Mouse (Mus musculus): ENCODE measurements at regions not wholly inside any gene's neighbourhood (a gene's known extent, or its start where the extent isn't known, plus 50 kb on each side); places are given as distances from the start of the nearest gene placed in this dataset.

DNA sequence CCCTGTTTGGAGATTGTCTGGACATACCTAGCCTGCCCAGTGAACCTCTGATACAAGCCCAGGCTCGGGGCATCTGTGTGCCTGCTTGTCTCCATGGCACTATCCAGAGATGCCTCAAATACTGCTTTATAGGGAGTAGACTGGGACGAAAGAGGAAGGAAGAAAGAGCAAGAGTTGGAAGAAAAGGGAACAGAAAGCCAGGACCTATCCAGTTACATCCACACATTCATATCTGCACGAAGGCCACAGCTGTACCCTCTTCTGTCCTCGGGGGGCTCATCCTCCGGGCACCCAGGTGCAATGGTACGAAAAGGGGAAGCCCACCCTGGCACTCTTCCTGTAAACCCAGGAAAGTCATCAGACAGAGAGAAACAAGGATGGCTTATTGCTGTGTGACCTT is 129.3 kb downstream of the Sall1 start:
- no peak for TF ChIP-seq POLR2A (IDR thresholded peaks at IDR 0.05; ENCODE audit: borderline replicate concordance, extremely low read depth, insufficient read depth, insufficient read length, poor library complexity, severe bottlenecking)
- TF ChIP-seq CTCF (IDR thresholded peaks at IDR 0.05; ENCODE audit: borderline replicate concordance, extremely low read depth, insufficient read depth, insufficient read length), result no peak

All from brain, embryonic 14.5 days (tissue).